Mouse (Mus musculus): ENCODE data around the gene Cd300lg.

- no peak for TF ChIP-seq CTCF (IDR thresholded peaks at IDR 0.05; ENCODE audit: low read depth, low read length)
- TF ChIP-seq EP300 (IDR thresholded peaks at IDR 0.05; ENCODE audit: insufficient read depth, low read depth, low read length): no peak
These were observed 35.0 kb upstream of the Cd300lg start for GRCm38 (mm10) chr11:102006271-102006670.

Measured in ES-Bruce4 (cell line).